Mouse (Mus musculus) liver, embryonic 14.5 days (tissue): ENCODE measurements around the gene H2al1h. TPM values are rescaled to one million over a fixed set of nuclear protein-coding genes. Genes with fewer than 3 reads are reported as not detected.
"Not testable (repeated sequence)": the region's sequence is repeated elsewhere in the genome, so short reads cannot be mapped to it uniquely, and the experiment has no call there.

Experiments used
- ATAC-seq: fragments of 200-750 bp; cut with Nextera tagmentation; 2 replicates; pipeline ENCODE4 v1.8.0; 2017; ENCODE audit warnings: moderate number of reproducible peaks, mild to moderate bottlenecking, moderate library complexity; ENCODE audit not compliant: insufficient read depth
- DNase-seq, 3 experiments: peaks; one replicate each; pipeline ENCODE4 v3.0.0-alpha.2; 2012 to 2013; ENCODE audit warnings: low read depth in 3 of 3, low spot score in 3 of 3
- H3K27ac ChIP-seq: fragments of 300-500 bp; sonication (generic); 2 replicates; pipeline ENCODE4 v1.5.1; 2014; ENCODE audit warnings: moderate library complexity, mild to moderate bottlenecking, control low read depth, inconsistent platforms
- H3K27me3 ChIP-seq: fragments of 300-500 bp; sonication (generic); 2 replicates; pipeline ENCODE4 v1.6.1; 2014; ENCODE audit warnings: mild to moderate bottlenecking, low read length, moderate library complexity; ENCODE audit not compliant: control insufficient read depth, insufficient read depth
- H3K36me3 ChIP-seq: fragments of 300-500 bp; sonication (generic); replicated peaks from 2 replicates; pipeline ENCODE4 v1.6.1; 2014; ENCODE audit warnings: low read depth; ENCODE audit not compliant: control insufficient read depth, insufficient read depth
- H3K4me1 ChIP-seq, 2 experiments: fragments of 200-500 bp in 1 of 2; fragments of 300-500 bp in 1 of 2; sonication (generic) in 1 of 2; replicated peaks; 2 replicates each; pipeline ENCODE4 v1.6.1; 2012 to 2014; ENCODE audit warnings: antibody characterized with exemption in 1 of 2, inconsistent platforms in 1 of 2, low read length in 1 of 2; ENCODE audit not compliant: control insufficient read depth in 2 of 2, insufficient read depth in 2 of 2
- H3K4me2 ChIP-seq: fragments of 300-500 bp; sonication (generic); 2 replicates; pipeline ENCODE4 v1.6.1; 2014; ENCODE audit warnings: low read depth, mild to moderate bottlenecking, control low read depth, moderate library complexity
- H3K4me3 ChIP-seq, 2 experiments: fragments of 200-500 bp in 1 of 2; fragments of 300-500 bp in 1 of 2; sonication (generic) in 1 of 2; 2 replicates each; pipeline ENCODE4 v1.5.1; 2012 to 2014; ENCODE audit warnings: low read depth in 2 of 2, low read length in 2 of 2, mild to moderate bottlenecking in 2 of 2, control low read depth in 1 of 2, inconsistent platforms in 1 of 2, moderate library complexity in 1 of 2; ENCODE audit not compliant: insufficient read depth in 1 of 2
- H3K9ac ChIP-seq: fragments of 300-500 bp; sonication (generic); replicated peaks from 2 replicates; pipeline ENCODE4 v1.6.1; 2014; ENCODE audit warnings: mild to moderate bottlenecking, control low read depth, moderate library complexity
- H3K9me3 ChIP-seq: fragments of 300-500 bp; sonication (generic); 2 replicates; pipeline ENCODE4 v1.6.1; 2016; ENCODE audit warnings: low read length, mixed read lengths; ENCODE audit not compliant: control insufficient read depth
- CTCF ChIP-seq: IDR thresholded peaks from 2 replicates; pipeline ENCODE4 v1.5.1; 2016; ENCODE audit warnings: antibody characterized with exemption, low read depth, control low read depth
- EP300 ChIP-seq: IDR thresholded peaks from 2 replicates; pipeline ENCODE4 v1.6.1; 2016; ENCODE audit warnings: antibody characterized with exemption, low read depth
- WGBS: fragments of 180-500 bp; shearing (Covaris S2); extraction: QIAGEN DNeasy Blood & Tissue Kit; methylation state at CpG from one replicate; pipeline ENCODE4 v1.1.7; 2014; ENCODE audit not compliant: insufficient replicate concordance; 5-methylcytosine and 5-hydroxymethylcytosine counted together
- polyA plus RNA-seq, 2 experiments: library from polyadenylated mRNA; depleted of rRNA in 1 of 2; stranded (reverse) in 1 of 2; unstranded in 1 of 2; fragments of >200 nt; fragmentation: Nextera tagmentation in 1 of 2; extraction: Ambion mirVana in 1 of 2; gene quantifications; 2 replicates each; pipeline versions ENCODE4 v1.2.1 to v1.2.3; 2012 to 2014

The H2al1h gene
- polyA plus RNA-seq, 2 experiments, result not detected

GRCm38 (mm10) chrX:11324359-11324758 is 3.1 kb downstream of the H2al1h start, which contains the start of gene H2al1i:
Gene H2al1i, plus strand, starts transcription at chrX:11324659.
- H3K27ac ChIP-seq, H3K9me3 ChIP-seq, ATAC-seq, H3K4me3 ChIP-seq, H3K27me3 ChIP-seq, H3K4me1 ChIP-seq, H3K9ac ChIP-seq, DNase-seq, H3K36me3 ChIP-seq, H3K4me2 ChIP-seq: not testable (repeated sequence)
- WGBS, result no CpG with 5 or more reads among the region's 5 CpGs

DNA sequence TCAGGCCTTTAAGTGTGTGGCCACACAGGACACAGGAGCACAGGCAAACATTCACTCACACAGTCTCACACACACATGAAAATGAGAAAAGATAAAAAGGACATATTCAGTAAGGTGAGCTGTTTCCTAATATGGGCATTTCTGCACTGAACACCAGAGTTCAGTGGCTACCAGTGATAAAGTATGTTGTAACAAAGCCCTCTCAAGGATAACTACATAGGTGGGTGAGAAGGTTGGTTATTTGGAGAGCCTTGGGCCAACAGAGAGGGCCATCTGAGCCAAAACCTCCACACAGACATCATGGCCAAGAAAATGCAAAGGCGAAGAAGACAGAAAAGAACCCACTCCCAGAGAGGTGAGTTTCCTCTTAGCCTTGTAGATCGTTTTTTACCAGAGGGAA is 6.2 kb downstream of the H2al1h start, which contains the start of gene H2al1j:
H2al1j (plus strand) TSS at position 301 of the 400 bp plus-strand sequence.
- H3K27ac ChIP-seq, ATAC-seq, H3K4me2 ChIP-seq, H3K4me1 ChIP-seq, H3K27me3 ChIP-seq, H3K9me3 ChIP-seq, H3K4me3 ChIP-seq, H3K36me3 ChIP-seq, DNase-seq, H3K9ac ChIP-seq: not testable (repeated sequence)
- WGBS, result 49% methylated on average over 2 of the region's 2 CpGs

DNA sequence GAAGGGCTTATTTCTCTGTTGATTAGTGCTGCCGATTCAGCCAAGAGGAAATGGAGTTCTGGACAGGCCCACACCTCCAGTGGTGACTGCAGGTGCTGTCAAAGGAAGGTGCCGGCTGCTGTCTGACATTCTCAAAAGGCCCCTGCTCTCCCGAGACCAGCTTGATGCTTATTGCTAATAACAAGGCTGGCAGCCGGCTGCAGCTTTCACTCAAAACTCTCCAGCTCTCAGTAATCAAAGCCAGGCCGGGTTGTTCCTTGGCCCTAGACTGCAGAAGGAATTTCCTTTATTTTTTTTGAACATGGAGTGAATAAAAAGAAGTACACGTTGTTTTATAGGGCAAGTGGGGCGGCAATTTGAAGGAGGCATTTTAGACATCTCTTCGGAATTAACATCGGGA is 24.5 kb downstream of the H2al1h start:
- no peak overlapping the region for H3K9ac ChIP-seq
- no peaks in the 10 kb centered on the region for H3K9me3 ChIP-seq
- TF ChIP-seq CTCF (no peak), EP300 (no peak)
- WGBS, result 66% methylated on average over 9 of the region's 9 CpGs
- H3K27ac ChIP-seq, result no peak overlapping the region
- DNase-seq (no peak), ATAC-seq (no peak)
- H3K4me3 ChIP-seq, result no peak overlapping the region
- H3K4me1 ChIP-seq, result no peaks in the 10 kb centered on the region
- H3K27me3 ChIP-seq, result no peaks in the 10 kb centered on the region
- H3K36me3 ChIP-seq, result no peaks in the 10 kb centered on the region
- H3K4me2 ChIP-seq, result no peak overlapping the region

- no peaks in the 10 kb centered on the region for H3K4me1 ChIP-seq
- H3K4me3 ChIP-seq, result no peak overlapping the region
- no peak overlapping the region for H3K4me2 ChIP-seq
- H3K9me3 ChIP-seq, result no peaks in the 10 kb centered on the region
- 68% methylated on average over 3 of the region's 3 CpGs for WGBS
- H3K27me3 ChIP-seq, result no peaks in the 10 kb centered on the region
- TF ChIP-seq CTCF (no peak), EP300 (no peak)
- DNase-seq (no peak), ATAC-seq (no peak)
- H3K36me3 ChIP-seq, result no peaks in the 10 kb centered on the region
- no peak overlapping the region for H3K27ac ChIP-seq
- H3K9ac ChIP-seq, result no peak overlapping the region
Observed at GRCm38 (mm10) chrX:11346756-11347155, 25.5 kb downstream of the H2al1h start.

- no peak overlapping the region for H3K4me2 ChIP-seq
- no peak for DNase-seq
- WGBS, result 31% methylated on average over 6 of the region's 6 CpGs
- no peak for TF ChIP-seq EP300
- TF ChIP-seq CTCF, result no peak
- no peak for ATAC-seq
- no peaks in the 10 kb centered on the region for H3K27me3 ChIP-seq
- no peaks in the 10 kb centered on the region for H3K4me1 ChIP-seq
- no peak overlapping the region for H3K4me3 ChIP-seq
- no peaks in the 10 kb centered on the region for H3K36me3 ChIP-seq
- H3K9ac ChIP-seq, result no peak overlapping the region
- no peaks in the 10 kb centered on the region for H3K9me3 ChIP-seq
- no peak overlapping the region for H3K27ac ChIP-seq
Observed at GRCm38 (mm10) chrX:11360823-11361222, 39.5 kb downstream of the H2al1h start.
